Mouse (Mus musculus) embryo, embryonic 10 days (tissue): ENCODE data around the gene Tor1aip2.

ENCODE experiments used
- DNase-seq: peaks from one replicate; pipeline ENCODE4 v3.0.0-alpha.2; 2015; ENCODE audit warnings: low spot score

The Tor1aip2 gene

GRCm38 (mm10) chr1:156035269-156035929 lies at the start of gene Tor1aip2:
Gene Tor1aip2 (plus strand): TSS chr1:156035403.
- peak; percentile 87 for DNase-seq

GRCm38 (mm10) chr1:155987625-155988024 lies 47.6 kb upstream of the Tor1aip2 start:
- no peak for DNase-seq

- no peak for DNase-seq
Observed at GRCm38 (mm10) chr1:155989387-155989786, 45.8 kb upstream of the Tor1aip2 start.

- DNase-seq: no peak
Observed at GRCm38 (mm10) chr1:155990391-155990790, 44.8 kb upstream of the Tor1aip2 start.

GRCm38 (mm10) chr1:155994524-155994923 lies 40.7 kb upstream of the Tor1aip2 start:
- DNase-seq: no peak

GRCm38 (mm10) chr1:155995612-155996011 lies 39.6 kb upstream of the Tor1aip2 start:
- DNase-seq: no peak

GRCm38 (mm10) chr1:156002366-156002765 lies 32.8 kb upstream of the Tor1aip2 start:
- no peak for DNase-seq

- DNase-seq: no peak
Observed at GRCm38 (mm10) chr1:156003201-156003935, 31.8 kb upstream of the Tor1aip2 start.

- DNase-seq: no peak
Observed at GRCm38 (mm10) chr1:156005906-156006305, 29.3 kb upstream of the Tor1aip2 start.

- DNase-seq: no peak
Observed at GRCm38 (mm10) chr1:156009003-156009402, 26.2 kb upstream of the Tor1aip2 start.

GRCm38 (mm10) chr1:156019800-156020199 lies 15.4 kb upstream of the Tor1aip2 start:
- DNase-seq: no peak

- no peak for DNase-seq
Observed at GRCm38 (mm10) chr1:156020402-156020801, 14.8 kb upstream of the Tor1aip2 start.

GRCm38 (mm10) chr1:156024831-156025503 lies 10.2 kb upstream of the Tor1aip2 start:
- no peak for DNase-seq

- no peak for DNase-seq
Observed at GRCm38 (mm10) chr1:156027849-156028248, 7.4 kb upstream of the Tor1aip2 start.

GRCm38 (mm10) chr1:156028340-156028975 lies 6.7 kb upstream of the Tor1aip2 start:
- no peak for DNase-seq

- DNase-seq: no peak
Observed at GRCm38 (mm10) chr1:156033921-156034320, 1.3 kb upstream of the Tor1aip2 start.

- DNase-seq: no peak
Observed at GRCm38 (mm10) chr1:156034661-156035060, 542 bp upstream of the Tor1aip2 start.

- peak; percentile 99 for DNase-seq
Observed at GRCm38 (mm10) chr1:156035930-156036737, 931 bp downstream of the Tor1aip2 start, which contains the start of gene Tor1aip1. Gene Tor1aip1 (minus strand): TSS chr1:156036480.

- no peak for DNase-seq
Observed at GRCm38 (mm10) chr1:156037144-156037583, 2.0 kb downstream of the Tor1aip2 start.

GRCm38 (mm10) chr1:156039989-156040388 lies 4.8 kb downstream of the Tor1aip2 start:
- DNase-seq: peak; percentile 33

- DNase-seq: peak; percentile 98
Observed at GRCm38 (mm10) chr1:156040731-156041401, 5.7 kb downstream of the Tor1aip2 start.
